Mouse (Mus musculus): ENCODE measurements at regions not wholly inside any gene's neighbourhood (a gene's known extent, or its start where the extent isn't known, plus 50 kb on each side); places are given as distances from the start of the nearest gene placed in this dataset.
A peak's percentile ranks its signal among the peaks of the same experiment; 100 is the strongest.

DNA sequence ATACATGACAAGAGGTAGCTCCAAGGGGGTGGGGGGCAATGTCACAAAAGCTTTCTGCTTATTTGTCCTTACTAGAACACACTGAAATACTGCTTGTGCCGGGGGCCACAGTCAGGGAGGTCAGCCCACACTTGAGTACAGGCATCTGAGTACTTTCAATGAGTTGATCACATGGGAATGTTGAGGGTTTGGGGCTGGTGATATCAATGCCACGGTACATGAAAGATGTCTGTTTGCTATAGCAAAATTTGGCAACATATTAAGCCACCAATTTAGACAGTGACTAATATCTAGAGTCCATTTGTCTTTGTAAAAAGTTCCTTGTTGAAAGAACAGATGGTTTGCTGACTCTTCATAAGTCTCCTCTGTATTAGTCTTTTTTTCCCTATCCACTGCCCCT lies 348.1 kb upstream of the Ubash3b start:
- WGBS: 91% methylated on average over 2 of the region's 2 CpGs
- peaks cover 38% of the 10 kb centered on the region for H3K36me3 ChIP-seq
- ATAC-seq (ENCODE audit: insufficient number of reproducible peaks, insufficient read depth, low FRiP score, low TSS enrichment, low read depth): no peak

DNA sequence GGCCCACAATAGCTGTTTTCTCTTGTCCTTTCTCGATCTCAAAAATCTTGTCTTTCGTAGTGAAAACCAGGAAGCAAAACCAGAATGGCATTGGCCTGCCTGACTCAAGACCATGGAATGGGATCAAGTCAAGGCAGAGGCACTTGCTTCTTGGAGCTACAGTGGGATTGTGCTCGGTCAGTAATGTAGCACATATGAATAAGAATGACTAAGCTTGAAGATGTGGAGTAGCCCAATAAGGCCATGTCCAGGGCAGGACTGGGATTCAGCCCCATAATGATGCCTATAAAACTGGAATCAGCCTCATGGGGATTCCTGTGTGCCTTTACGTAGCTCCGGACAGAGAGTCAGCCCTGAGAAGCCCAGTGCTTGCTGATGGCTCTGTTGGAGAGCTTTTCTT lies 347.2 kb upstream of the Ubash3b start:
- peaks cover 5% of the 10 kb centered on the region; the same call in 1 of the 2 replicates for H3K4me1 ChIP-seq
- no peak for ATAC-seq (ENCODE audit: insufficient number of reproducible peaks, insufficient read depth, low FRiP score, low TSS enrichment, low read depth)
- WGBS: 92% methylated on average over 5 of the region's 5 CpGs
- H3K4me3 ChIP-seq: no peak overlapping the region
- peaks cover 38% of the 10 kb centered on the region for H3K36me3 ChIP-seq
- no peak overlapping the region for H3K4me2 ChIP-seq
- no peaks in the 10 kb centered on the region for H3K27me3 ChIP-seq
- H3K9ac ChIP-seq: no peak overlapping the region
- no peaks in the 10 kb centered on the region for H3K9me3 ChIP-seq
- no peak overlapping the region for H3K27ac ChIP-seq

More for the DNA sequence above, 348.1 kb upstream of the Ubash3b start:
- Histone ChIP-seq H3K27ac (no peak overlapping the region), H3K27me3 (no peaks in the 10 kb centered on the region), H3K9me3 (no peaks in the 10 kb centered on the region), H3K9ac (no peak overlapping the region), H3K4me1 (peaks cover 9% of the 10 kb centered on the region; the same call in 1 of the 2 replicates), H3K4me3 (no peak overlapping the region), H3K4me2 (no peak overlapping the region)

DNA sequence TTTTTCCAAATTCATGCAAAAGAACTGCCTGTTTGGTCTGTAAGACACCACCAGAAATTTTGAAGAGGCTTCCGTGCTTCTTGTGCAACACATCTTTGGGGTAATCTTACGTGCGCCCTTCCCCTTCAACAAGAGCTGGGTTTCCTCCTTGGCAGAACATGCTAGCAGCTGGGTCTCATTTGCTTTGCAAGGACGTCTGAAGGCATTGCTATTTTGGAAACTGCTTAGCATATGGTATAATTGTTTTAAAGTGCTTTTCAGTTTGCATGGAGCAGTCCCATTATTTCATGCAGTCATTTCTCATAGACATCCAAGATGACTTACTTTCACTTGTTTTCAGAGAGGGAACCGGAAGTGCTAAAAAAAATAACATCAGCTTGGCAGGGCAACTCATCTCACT lies 336.8 kb upstream of the Ubash3b start:
- ATAC-seq (ENCODE audit: insufficient number of reproducible peaks, insufficient read depth, low FRiP score, low TSS enrichment, low read depth): no peak
- peak overlapping the region; percentile 57; the same call in 1 of the 2 replicates for H3K27ac ChIP-seq
- no peak overlapping the region for H3K4me3 ChIP-seq
- no peak overlapping the region for H3K4me2 ChIP-seq
- WGBS: 49% methylated on average over 5 of the region's 5 CpGs
- peaks cover 15% of the 10 kb centered on the region for H3K4me1 ChIP-seq
- H3K9me3 ChIP-seq: no peaks in the 10 kb centered on the region
- H3K36me3 ChIP-seq: peaks cover 36% of the 10 kb centered on the region
- no peaks in the 10 kb centered on the region for H3K27me3 ChIP-seq
- H3K9ac ChIP-seq: no peak overlapping the region

DNA sequence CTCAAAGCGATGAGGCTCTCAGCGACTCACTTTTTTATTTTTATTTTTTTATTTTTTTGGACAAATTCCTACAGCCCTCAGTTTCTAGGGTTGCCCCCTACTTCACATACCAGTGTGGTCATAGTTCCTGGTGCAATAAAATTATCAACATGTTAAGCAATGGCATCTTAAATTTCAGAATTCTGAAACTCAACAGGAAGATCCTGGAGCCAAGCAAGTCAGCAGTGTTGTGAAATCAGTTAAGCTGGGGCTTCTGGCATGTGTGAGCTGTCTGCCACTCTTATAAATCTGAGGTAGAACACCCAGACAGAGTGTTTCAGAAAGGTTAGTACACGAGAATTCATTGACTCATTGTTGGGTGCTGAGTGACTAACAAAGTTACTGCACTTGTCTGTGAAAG lies 328.6 kb upstream of the Ubash3b start:
- Histone ChIP-seq H3K27me3 (no peaks in the 10 kb centered on the region), H3K4me3 (no peak overlapping the region), H3K4me2 (no peak overlapping the region), H3K36me3 (peaks cover 53% of the 10 kb centered on the region), H3K9me3 (no peaks in the 10 kb centered on the region), H3K9ac (no peak overlapping the region), H3K4me1 (no peaks in the 10 kb centered on the region), H3K27ac (no peak overlapping the region)
- no peak for ATAC-seq (ENCODE audit: insufficient number of reproducible peaks, insufficient read depth, low FRiP score, low TSS enrichment, low read depth)
- 88% methylated on average over 3 of the region's 3 CpGs for WGBS

DNA sequence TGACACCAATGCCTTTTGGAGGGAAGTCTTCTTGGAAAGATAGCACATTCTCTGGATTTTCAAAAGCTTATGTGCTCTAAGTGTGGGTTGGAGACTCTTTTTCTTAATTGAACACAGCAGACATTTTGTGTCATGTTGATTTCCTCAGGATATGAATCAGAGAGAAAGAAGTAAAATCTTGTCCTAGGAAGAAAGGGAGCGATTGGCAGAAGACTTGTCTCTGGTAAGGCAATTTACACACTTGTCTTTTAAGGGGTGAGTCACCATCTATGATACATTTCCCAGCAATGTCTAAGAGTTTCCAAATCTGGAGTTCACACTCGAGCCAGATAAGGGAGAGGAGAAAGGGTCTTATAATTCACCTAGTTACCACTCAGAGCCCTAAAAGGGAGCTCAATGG lies 326.5 kb upstream of the Ubash3b start:
- Histone ChIP-seq H3K9ac (no peak overlapping the region), H3K27me3 (no peaks in the 10 kb centered on the region), H3K4me2 (no peak overlapping the region), H3K9me3 (no peaks in the 10 kb centered on the region), H3K4me1 (no peaks in the 10 kb centered on the region), H3K4me3 (no peak overlapping the region), H3K27ac (no peak overlapping the region), H3K36me3 (peaks cover 51% of the 10 kb centered on the region)
- no peak for ATAC-seq (ENCODE audit: insufficient number of reproducible peaks, insufficient read depth, low FRiP score, low TSS enrichment, low read depth)
- whole genome bisulfite sequencing: 84% methylated on average over 2 of the region's 2 CpGs

DNA sequence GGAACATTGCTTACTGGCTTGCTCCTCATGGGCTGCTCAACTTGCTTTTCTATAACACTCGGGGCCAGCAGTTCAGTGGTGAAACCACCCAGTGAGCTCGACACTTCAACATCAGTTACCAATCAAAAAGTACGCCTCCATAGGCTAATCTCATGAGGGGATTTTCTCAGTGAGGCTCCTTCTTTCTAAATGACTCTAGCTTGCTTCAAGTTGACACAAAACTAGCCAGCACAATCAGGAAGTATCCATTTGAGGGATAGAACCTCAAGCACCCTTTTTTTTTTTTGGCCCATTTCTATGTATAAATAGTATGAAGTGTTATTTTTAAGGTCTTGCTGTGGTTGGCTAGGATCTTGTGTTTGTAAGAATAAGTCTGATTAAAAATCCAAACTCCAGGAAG lies 321.7 kb upstream of the Ubash3b start:
- Histone ChIP-seq H3K9ac (no peak overlapping the region), H3K4me1 (peaks cover 8% of the 10 kb centered on the region; the same call in 1 of the 2 replicates), H3K4me3 (no peak overlapping the region), H3K4me2 (no peak overlapping the region), H3K27ac (no peak overlapping the region), H3K9me3 (no peaks in the 10 kb centered on the region), H3K36me3 (peaks cover 53% of the 10 kb centered on the region), H3K27me3 (no peaks in the 10 kb centered on the region)
- WGBS: 88% methylated on average over 3 of the region's 3 CpGs
- no peak for ATAC-seq (ENCODE audit: insufficient number of reproducible peaks, insufficient read depth, low FRiP score, low TSS enrichment, low read depth)

DNA sequence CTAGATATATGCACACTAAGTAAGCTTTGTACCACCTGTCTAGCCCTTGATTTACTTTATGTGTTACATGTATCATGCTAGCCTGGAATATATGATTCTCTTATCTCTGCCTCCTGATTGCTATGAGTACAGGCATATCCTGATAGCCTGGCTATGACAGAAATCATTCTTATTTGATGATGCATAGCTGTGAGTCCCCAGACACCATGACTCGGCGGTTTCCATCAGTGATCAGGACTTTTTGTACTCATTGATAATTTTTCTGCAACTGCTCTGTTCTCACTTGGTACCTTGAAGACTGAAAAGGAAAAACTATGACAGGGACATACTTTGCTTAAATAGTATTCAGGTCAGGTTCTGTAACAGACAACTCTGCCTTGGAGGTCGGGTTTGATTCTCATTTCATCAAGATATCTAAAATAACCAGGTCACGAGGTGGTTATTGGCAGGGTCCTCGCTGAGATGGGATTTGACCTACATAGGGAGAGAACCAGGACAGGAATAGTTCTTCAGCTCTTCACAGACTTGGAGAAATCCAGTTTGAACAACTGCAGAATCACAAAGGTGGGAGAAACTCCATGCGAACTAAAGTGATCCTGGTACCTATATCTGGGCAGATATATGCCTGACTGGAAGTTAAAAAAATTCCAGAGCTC lies 320.2 kb upstream of the Ubash3b start:
- 94% methylated on average over 6 of the region's 6 CpGs for WGBS
- H3K9me3 ChIP-seq: no peaks in the 10 kb centered on the region
- ATAC-seq (ENCODE audit: insufficient number of reproducible peaks, insufficient read depth, low FRiP score, low TSS enrichment, low read depth): no peak
- H3K27me3 ChIP-seq: no peaks in the 10 kb centered on the region
- H3K27ac ChIP-seq: no peak overlapping the region
- no peak overlapping the region for H3K9ac ChIP-seq
- H3K4me3 ChIP-seq: no peak overlapping the region
- H3K36me3 ChIP-seq: peaks cover 48% of the 10 kb centered on the region
- peaks cover 14% of the 10 kb centered on the region; the same call in 1 of the 2 replicates for H3K4me1 ChIP-seq
- no peak overlapping the region for H3K4me2 ChIP-seq

DNA sequence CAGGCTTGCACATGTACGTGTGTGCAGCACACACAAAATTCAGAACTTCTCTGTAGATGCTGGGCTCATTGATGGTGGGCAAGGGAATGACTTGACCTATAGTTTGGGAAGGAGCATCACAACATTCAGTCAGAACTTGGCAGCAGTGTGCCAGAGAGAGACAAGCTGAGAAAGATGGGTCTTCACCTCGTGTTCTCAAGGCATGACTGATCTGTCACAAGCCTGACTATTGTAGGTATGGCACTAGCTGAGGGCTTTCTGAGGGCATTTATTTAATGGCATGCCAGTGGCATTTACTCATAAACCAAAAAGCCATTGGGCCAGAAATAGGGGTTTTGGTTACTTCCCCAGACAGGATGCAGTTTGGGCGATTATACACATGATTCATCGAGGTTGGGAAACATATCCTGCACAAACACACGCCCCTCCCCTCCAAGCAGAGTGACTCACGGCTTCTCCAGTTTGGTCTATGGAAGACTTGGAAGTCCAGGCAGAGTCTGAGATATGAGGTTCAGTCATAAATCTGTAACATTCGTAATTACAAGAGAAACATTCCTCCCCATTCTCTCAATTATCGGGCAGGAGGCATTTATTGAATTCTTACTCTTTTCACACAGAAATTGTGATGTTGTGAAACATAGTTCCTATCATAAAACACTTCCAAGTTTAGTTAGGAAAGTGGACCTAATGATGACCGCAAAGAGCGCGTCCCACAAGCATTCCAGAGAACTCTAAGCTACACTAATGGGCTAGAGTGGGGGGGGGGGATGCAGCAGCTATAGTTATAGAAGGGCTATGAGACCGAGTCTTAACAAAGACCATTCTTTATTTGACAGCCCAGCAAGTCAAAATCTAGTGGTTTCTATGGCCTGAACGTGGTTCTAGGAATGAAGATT lies 318.6 kb upstream of the Ubash3b start:
- Histone ChIP-seq H3K27ac (no peak overlapping the region), H3K4me3 (no peak overlapping the region), H3K4me1 (peaks cover 27% of the 10 kb centered on the region), H3K9me3 (no peaks in the 10 kb centered on the region), H3K4me2 (no peak overlapping the region), H3K36me3 (peaks cover 36% of the 10 kb centered on the region), H3K27me3 (no peaks in the 10 kb centered on the region), H3K9ac (no peak overlapping the region)
- WGBS: 88% methylated on average over 13 of the region's 13 CpGs
- no peak for ATAC-seq (ENCODE audit: insufficient number of reproducible peaks, insufficient read depth, low FRiP score, low TSS enrichment, low read depth)

DNA sequence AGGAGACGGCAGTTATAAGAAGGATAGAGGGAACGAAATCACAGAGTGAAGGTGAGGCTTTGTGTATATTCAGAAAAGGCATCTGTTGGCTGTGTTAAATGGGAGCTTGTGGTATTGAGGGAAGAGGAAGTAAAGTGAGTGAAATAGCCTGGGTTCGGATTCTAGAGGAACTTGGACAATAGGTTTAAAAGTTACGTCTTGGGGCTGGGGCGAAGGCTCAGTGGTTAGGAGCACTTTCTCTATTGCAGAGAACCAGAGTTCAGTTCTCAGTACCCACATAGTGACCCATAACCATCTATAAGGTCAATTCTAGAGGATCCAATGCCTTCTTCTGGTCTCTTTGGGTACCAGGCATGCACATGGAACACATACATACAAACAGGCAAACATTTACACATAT lies 317.6 kb upstream of the Ubash3b start:
- H3K36me3 ChIP-seq: peaks cover 36% of the 10 kb centered on the region
- no peak overlapping the region for H3K4me3 ChIP-seq
- no peak overlapping the region for H3K9ac ChIP-seq
- no peaks in the 10 kb centered on the region for H3K9me3 ChIP-seq
- ATAC-seq (ENCODE audit: insufficient number of reproducible peaks, insufficient read depth, low FRiP score, low TSS enrichment, low read depth): no peak
- H3K27me3 ChIP-seq: no peaks in the 10 kb centered on the region
- no peak overlapping the region for H3K27ac ChIP-seq
- no peak overlapping the region for H3K4me2 ChIP-seq
- WGBS: 93% methylated on average over 5 of the region's 5 CpGs
- peaks cover 38% of the 10 kb centered on the region for H3K4me1 ChIP-seq

DNA sequence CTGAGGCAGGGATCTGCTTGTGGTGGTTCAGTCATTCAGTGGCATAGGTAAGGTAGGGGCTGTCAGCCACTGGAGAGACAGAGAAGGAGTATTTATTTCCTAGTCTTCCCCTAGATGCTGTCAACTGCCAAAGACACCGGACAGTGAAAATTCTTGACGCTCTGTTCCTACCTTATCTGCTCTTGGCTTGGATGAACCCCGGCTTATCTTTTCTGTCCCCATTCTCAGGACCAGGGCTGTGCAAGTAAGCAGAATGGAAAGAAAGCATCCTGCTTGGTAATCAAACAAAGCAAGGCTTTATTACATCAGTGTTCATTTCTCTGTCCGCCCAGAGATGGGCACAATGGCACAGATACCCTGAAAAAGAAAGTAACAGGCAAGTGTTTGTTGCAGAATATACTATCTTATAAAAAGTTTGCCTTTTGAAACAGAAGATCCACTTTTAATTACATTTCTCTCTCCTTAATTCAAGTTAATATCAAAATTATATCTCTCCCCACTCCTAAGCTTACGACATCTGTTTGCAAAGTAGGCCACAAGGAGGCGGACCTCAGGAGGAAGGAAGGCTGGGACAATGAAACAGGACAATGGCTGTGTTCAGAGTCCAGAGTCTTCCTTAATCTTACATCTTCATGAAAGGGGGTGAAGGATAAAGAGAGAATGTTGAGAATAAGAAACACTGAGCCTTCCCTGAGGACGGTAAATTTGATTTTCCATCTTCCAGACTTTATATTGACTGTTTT lies 316.8 kb upstream of the Ubash3b start:
- Histone ChIP-seq H3K4me2 (peak overlapping the region; percentile 0; the same call in 1 of the 2 replicates), H3K27ac (no peak overlapping the region), H3K4me1 (peaks cover 41% of the 10 kb centered on the region), H3K4me3 (no peak overlapping the region), H3K36me3 (peaks cover 32% of the 10 kb centered on the region), H3K9ac (no peak overlapping the region), H3K9me3 (no peaks in the 10 kb centered on the region), H3K27me3 (no peaks in the 10 kb centered on the region)
- WGBS: 89% methylated on average over 7 of the region's 7 CpGs
- no peak for ATAC-seq (ENCODE audit: insufficient number of reproducible peaks, insufficient read depth, low FRiP score, low TSS enrichment, low read depth)

DNA sequence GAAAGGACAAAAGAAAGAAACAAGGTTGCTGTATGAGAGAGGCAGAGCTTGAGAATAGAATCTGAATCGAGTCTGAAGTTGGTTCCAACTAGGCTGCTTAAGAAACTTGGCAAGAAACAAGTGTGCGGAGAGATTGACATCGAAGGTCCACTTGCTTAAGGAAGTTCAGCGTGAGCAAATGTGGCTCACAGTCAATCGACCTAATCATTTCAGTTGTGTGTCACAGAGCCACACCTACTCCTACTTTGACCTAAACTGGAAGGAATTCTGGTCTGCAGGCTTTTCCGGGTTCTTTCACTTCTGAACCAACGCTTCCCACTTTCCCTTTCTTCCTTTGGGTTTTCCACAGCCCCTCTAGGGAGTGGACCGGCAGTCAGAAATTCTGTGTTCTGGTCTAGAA lies 313.8 kb upstream of the Ubash3b start:
- peak overlapping the region; percentile 84 for H3K9ac ChIP-seq
- H3K9me3 ChIP-seq: no peaks in the 10 kb centered on the region
- ATAC-seq (ENCODE audit: insufficient number of reproducible peaks, insufficient read depth, low FRiP score, low TSS enrichment, low read depth): no peak
- 50% methylated on average over 8 of the region's 8 CpGs for WGBS
- H3K4me3 ChIP-seq: peak overlapping the region; percentile 47
- H3K4me2 ChIP-seq: peak overlapping the region; percentile 79
- H3K27ac ChIP-seq: peak overlapping the region; percentile 98
- H3K27me3 ChIP-seq: no peaks in the 10 kb centered on the region
- peaks cover 53% of the 10 kb centered on the region for H3K4me1 ChIP-seq
- H3K36me3 ChIP-seq: peaks cover 11% of the 10 kb centered on the region; the same call in 1 of the 2 replicates

Data from embryonic facial prominence, embryonic 13.5 days (tissue).